Mouse (Mus musculus) stomach, postnatal 0 days (tissue): ENCODE measurements around the gene Gm45837. TPM values are rescaled to one million over a fixed set of nuclear protein-coding genes. Genes with fewer than 3 reads are reported as not detected.

ENCODE experiments used
- ATAC-seq: fragments of 200-750 bp; cut with Nextera tagmentation; 2 replicates; pipeline ENCODE4 v1.8.0; 2017; ENCODE audit not compliant: low FRiP score, low TSS enrichment
- DNase-seq: peaks from one replicate; pipeline ENCODE4 v3.0.0-alpha.2; 2016; ENCODE audit warnings: low spot score
- H3K27ac ChIP-seq: fragments of 300-500 bp; sonication (generic); replicated peaks from 2 replicates; pipeline ENCODE4 v1.5.1; 2014; ENCODE audit warnings: mild to moderate bottlenecking, control low read depth
- H3K27me3 ChIP-seq: fragments of 300-500 bp; sonication (generic); 2 replicates; pipeline ENCODE4 v1.6.1; 2014; ENCODE audit warnings: low read length; ENCODE audit not compliant: control insufficient read depth, insufficient read depth
- H3K36me3 ChIP-seq: fragments of 300-500 bp; sonication (generic); 2 replicates; pipeline ENCODE4 v1.6.1; 2014; ENCODE audit warnings: low read length, mixed read lengths; ENCODE audit not compliant: control insufficient read depth, insufficient read depth
- H3K4me1 ChIP-seq: fragments of 300-500 bp; sonication (generic); replicated peaks from 2 replicates; pipeline ENCODE4 v1.6.1; 2014; ENCODE audit warnings: antibody characterized with exemption; ENCODE audit not compliant: control insufficient read depth, insufficient read depth
- H3K4me2 ChIP-seq: fragments of 300-500 bp; sonication (generic); replicated peaks from 2 replicates; pipeline ENCODE4 v1.6.1; 2014; ENCODE audit warnings: low read depth, mild to moderate bottlenecking, control low read depth, moderate library complexity
- H3K4me3 ChIP-seq: fragments of 300-500 bp; sonication (generic); 2 replicates; pipeline ENCODE4 v1.5.1; 2014; ENCODE audit warnings: low read depth, low read length, control low read depth
- H3K9ac ChIP-seq: fragments of 300-500 bp; sonication (generic); 2 replicates; pipeline ENCODE4 v1.6.1; 2014; ENCODE audit warnings: mild to moderate bottlenecking, low read length, control low read depth, mixed read lengths
- H3K9me3 ChIP-seq: fragments of 300-500 bp; sonication (generic); 2 replicates; pipeline ENCODE4 v1.6.1; 2016; ENCODE audit warnings: low read length; ENCODE audit not compliant: control insufficient read depth
- CTCF ChIP-seq: IDR thresholded peaks from 2 replicates; pipeline ENCODE4 v1.5.1; 2016; ENCODE audit warnings: antibody characterized with exemption, low read depth, mild to moderate bottlenecking, moderate library complexity
- EP300 ChIP-seq: optimal IDR thresholded peaks from 2 replicates; pipeline ENCODE3; 2016; ENCODE audit warnings: antibody characterized with exemption
- WGBS: fragments of 180-500 bp; shearing (Covaris S2); extraction: QIAGEN DNeasy Blood & Tissue Kit; methylation state at CpG from one replicate; pipeline ENCODE4 v1.1.7; 2014; 5-methylcytosine and 5-hydroxymethylcytosine counted together
- polyA plus RNA-seq: library from polyadenylated mRNA; unstranded; fragments of >200 nt; fragmentation: Nextera tagmentation; extraction: Ambion mirVana; gene quantifications from 2 replicates; pipeline ENCODE4 v1.2.1, GENCODE M21; 2015

The Gm45837 gene
- polyA plus RNA-seq, 1 experiment from 2014 or later: 0.24 TPM

DNA sequence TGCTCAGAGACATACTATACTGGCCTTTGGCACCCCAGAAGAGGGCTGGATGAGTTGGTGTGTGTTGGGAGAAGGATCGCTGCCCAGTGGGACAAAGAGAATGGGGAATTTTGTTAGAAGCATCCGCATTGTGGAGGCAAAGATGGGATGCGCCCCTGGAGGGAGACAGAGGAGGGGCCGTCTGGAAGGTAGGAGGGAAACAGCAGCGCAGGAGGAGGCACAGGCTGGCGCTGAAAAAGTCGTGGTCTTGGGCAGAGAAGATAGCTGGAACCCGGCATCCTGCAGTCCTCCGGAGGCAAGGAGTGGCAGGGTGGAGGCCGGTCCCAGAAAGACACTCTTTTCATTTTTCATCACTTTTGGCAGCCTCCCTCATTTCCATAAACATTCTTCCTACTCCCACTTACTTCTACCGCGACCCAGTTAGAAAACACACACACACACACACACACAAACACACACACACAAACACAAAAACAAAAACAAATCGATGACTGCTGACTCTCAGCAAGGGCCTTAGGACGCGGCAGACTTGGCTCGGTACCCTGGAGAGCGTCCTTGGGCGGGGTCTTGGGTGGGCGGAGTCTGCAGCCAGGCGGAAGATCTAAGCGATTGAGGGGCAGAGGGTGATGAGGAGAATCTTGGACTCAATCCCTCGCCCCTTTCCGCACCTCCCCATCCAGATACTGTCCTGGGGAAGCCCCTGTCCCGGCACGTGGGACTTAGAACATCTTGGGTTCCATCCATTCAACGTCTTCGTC lies 8.5 kb downstream of the Gm45837 start:
- H3K4me1 ChIP-seq: no peaks in the 10 kb centered on the region
- no peaks in the 10 kb centered on the region for H3K27me3 ChIP-seq
- 5% methylated on average over 27 of the region's 27 CpGs for WGBS
- ATAC-seq (no peak), DNase-seq (no peak)
- H3K4me3 ChIP-seq: no peak overlapping the region
- TF ChIP-seq CTCF: no peak
- no peak for TF ChIP-seq EP300
- H3K4me2 ChIP-seq: no peak overlapping the region
- no peak overlapping the region for H3K27ac ChIP-seq
- H3K36me3 ChIP-seq: no peaks in the 10 kb centered on the region
- no peak overlapping the region for H3K9ac ChIP-seq
- no peaks in the 10 kb centered on the region for H3K9me3 ChIP-seq

DNA sequence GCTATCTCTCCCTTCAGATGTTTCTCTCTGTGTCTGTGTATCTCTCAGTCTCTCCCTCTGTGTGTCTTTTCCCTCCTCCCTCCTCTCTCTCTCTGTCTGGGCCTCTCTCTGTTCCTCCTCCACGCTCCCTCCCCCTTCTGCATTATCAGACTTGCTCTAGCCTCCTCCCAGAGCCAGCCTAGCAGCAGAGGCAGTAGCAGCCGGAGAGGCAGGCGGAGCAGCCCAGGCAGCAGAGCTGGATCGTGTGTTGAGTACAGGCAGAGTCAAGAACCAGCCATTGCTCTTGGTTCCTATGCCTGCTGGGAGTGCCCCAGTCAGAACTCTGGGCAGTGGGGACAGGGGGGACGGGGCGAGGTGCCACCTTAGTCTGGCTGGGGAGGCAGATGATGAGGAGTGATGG lies 10.8 kb downstream of the Gm45837 start, which contains the start of gene Pde2a:
TSS of gene Pde2a (plus strand) at position 163 of the 400 bp plus-strand sequence.
- no peaks in the 10 kb centered on the region for H3K27me3 ChIP-seq
- no peak within 1 kb of the TSS for H3K4me3 ChIP-seq
- 17% methylated on average over 6 of the region's 6 CpGs for WGBS
- ATAC-seq: no peak
- H3K27ac ChIP-seq: no peak within 1 kb of the TSS
- H3K9ac ChIP-seq: no peak within 1 kb of the TSS
- no peak within 1 kb of the TSS for H3K4me2 ChIP-seq
- DNase-seq: no peak
- H3K9me3 ChIP-seq: no peaks in the 10 kb centered on the region
- TF ChIP-seq CTCF (no peak), EP300 (no peak)
- no peaks in the 10 kb centered on the region for H3K4me1 ChIP-seq
- no peaks in the 10 kb centered on the region for H3K36me3 ChIP-seq

DNA sequence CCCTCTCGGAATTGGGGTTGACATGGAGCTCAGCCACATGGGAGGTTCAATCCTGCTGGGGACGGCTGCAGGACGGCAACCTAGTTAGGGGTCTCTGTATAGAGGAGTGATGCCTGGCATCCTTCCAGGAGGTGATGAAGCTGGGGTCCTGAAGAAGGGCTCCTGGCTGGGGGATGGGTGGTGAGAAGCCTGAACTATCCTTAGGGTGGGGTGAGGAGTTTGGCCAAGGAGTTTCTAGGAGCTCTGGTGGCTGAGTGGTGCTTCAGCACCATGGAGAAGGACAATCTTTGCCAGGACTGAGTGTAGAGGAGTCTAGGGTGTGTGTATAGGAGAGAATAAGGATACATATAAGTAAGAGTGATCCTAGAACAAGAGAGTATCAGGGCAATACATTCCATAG lies 11.4 kb downstream of the Gm45837 start:
- ATAC-seq: peak; percentile 28; the same call in 1 of the 2 replicates

DNA sequence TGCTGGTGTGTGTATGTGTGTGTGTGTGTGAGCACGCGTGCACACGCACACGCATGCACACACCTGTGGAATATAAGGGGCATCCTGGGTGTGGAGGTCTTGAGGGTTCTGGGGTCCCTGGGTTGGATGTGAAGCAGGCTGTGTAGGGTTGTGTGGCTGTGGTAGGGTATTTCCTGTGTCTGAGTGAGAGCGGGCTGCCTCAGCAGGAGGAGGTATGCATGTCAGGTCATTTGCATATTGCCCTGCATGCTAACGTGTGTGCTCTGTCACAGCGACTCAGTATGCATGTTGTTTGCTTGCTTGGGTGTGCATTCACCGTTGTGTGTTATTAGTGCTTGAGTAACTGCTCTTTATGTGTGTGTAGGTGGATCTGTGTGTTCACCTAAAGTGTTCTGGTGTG lies 12.0 kb downstream of the Gm45837 start:
- 88% methylated on average over 8 of the region's 8 CpGs for WGBS
- no peaks in the 10 kb centered on the region for H3K9me3 ChIP-seq
- ATAC-seq: no peak
- no peak overlapping the region for H3K4me2 ChIP-seq
- no peak overlapping the region for H3K27ac ChIP-seq
- no peak for DNase-seq
- TF ChIP-seq EP300: no peak
- no peak for TF ChIP-seq CTCF
- no peaks in the 10 kb centered on the region for H3K4me1 ChIP-seq
- H3K36me3 ChIP-seq: no peaks in the 10 kb centered on the region
- no peak overlapping the region for H3K4me3 ChIP-seq
- no peak overlapping the region for H3K9ac ChIP-seq
- H3K27me3 ChIP-seq: no peaks in the 10 kb centered on the region

More for the DNA sequence above, 11.4 kb downstream of the Gm45837 start:
- 35% methylated on average over 3 of the region's 3 CpGs for WGBS
- TF ChIP-seq EP300 (no peak), CTCF (no peak)
- H3K4me3 ChIP-seq: no peak overlapping the region
- H3K9ac ChIP-seq: no peak overlapping the region
- no peak overlapping the region for H3K4me2 ChIP-seq
- no peaks in the 10 kb centered on the region for H3K27me3 ChIP-seq
- no peaks in the 10 kb centered on the region for H3K9me3 ChIP-seq
- no peak overlapping the region for H3K27ac ChIP-seq
- DNase-seq: peak; percentile 37
- no peaks in the 10 kb centered on the region for H3K4me1 ChIP-seq
- H3K36me3 ChIP-seq: no peaks in the 10 kb centered on the region

DNA sequence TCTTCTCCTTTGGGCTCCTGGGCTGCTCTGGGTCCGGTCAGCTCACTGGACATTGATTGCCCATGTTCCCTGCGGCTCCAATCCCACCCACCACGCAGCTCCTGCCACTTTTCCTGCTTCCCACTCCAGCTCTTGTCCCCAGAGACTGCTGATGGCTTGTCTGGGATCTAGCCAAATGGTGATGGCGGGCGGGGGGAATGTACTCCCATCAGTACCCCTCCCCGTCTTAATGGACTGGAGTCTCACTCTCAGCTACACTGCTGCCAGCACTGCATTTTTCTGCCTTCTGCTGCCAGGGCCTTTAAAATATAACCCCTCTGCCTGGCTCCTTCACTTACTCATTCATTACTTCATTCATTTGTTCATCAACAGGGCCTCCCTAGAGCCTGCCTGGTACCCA lies 13.3 kb downstream of the Gm45837 start:
- 0 out of 2 replicates have a peak, but pooled peaks have one; percentile 5 for ATAC-seq
- H3K36me3 ChIP-seq: no peaks in the 10 kb centered on the region
- H3K4me1 ChIP-seq: no peaks in the 10 kb centered on the region
- H3K9ac ChIP-seq: no peak overlapping the region
- H3K27ac ChIP-seq: no peak overlapping the region
- WGBS: 49% methylated on average over 6 of the region's 6 CpGs
- H3K27me3 ChIP-seq: no peaks in the 10 kb centered on the region
- no peak overlapping the region for H3K4me2 ChIP-seq
- H3K4me3 ChIP-seq: no peak overlapping the region
- no peak for DNase-seq
- TF ChIP-seq CTCF (no peak), EP300 (no peak)
- H3K9me3 ChIP-seq: no peaks in the 10 kb centered on the region

DNA sequence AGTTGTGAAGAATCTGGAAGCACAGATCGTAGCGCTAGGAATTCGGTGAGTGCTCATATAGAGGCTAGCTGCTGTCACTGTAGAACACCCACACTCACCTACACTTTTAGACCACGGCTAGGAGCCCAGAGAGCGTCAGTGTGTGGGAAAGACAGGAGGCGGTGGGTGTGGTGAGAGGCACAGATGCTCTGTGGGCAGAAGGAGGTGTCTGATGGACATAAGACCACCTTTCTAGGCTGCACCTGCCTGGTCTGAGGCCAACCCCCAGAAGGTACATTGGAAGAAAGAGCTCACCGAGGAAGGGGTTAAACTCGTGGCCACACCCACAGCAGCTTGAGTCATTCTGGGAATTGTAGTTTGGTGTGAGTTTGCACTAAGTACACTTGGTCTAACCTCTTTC lies 16.0 kb downstream of the Gm45837 start:
- Histone ChIP-seq H3K4me3 (no peak overlapping the region), H3K9me3 (no peaks in the 10 kb centered on the region), H3K4me2 (no peak overlapping the region), H3K9ac (no peak overlapping the region), H3K4me1 (no peaks in the 10 kb centered on the region), H3K27me3 (no peaks in the 10 kb centered on the region), H3K36me3 (no peaks in the 10 kb centered on the region), H3K27ac (no peak overlapping the region)
- no peak for ATAC-seq
- WGBS: 63% methylated on average over 8 of the region's 8 CpGs
- TF ChIP-seq CTCF (no peak), EP300 (no peak)
- no peak for DNase-seq
